Mouse (Mus musculus): ENCODE results near the gene Naa50.

GRCm38 (mm10) chr16:44122574-44122973 lies 17.1 kb upstream of the Naa50 start:
- TF ChIP-seq ZC3H11A (IDR thresholded peaks at IDR 0.05; ENCODE audit: borderline replicate concordance, low read depth, low read length) (no peak), CHD2 (IDR thresholded peaks at IDR 0.05; ENCODE audit: low read depth, low read length) (no peak), MAFK (IDR thresholded peaks at IDR 0.05; ENCODE audit: insufficient read depth, low read depth, low read length) (no peak), HCFC1 (IDR thresholded peaks at IDR 0.05; ENCODE audit: borderline replicate concordance, insufficient read depth, low read length) (no peak), ZNF384 (IDR thresholded peaks at IDR 0.05; ENCODE audit: low read depth, low read length) (no peak)

Measured in ES-E14 (cell line).